Mouse (Mus musculus) cerebellum, adult 2 months (tissue): ENCODE data around the gene Dmrta1.

Experiments used
- CTCF ChIP-seq: fragments of 200-500 bp; IDR thresholded peaks from 2 replicates; pipeline ENCODE4 v1.5.1; 2011; ENCODE audit warnings: low read depth, mild to moderate bottlenecking, control low read depth, low read length, moderate library complexity, borderline replicate concordance; ENCODE audit not compliant: insufficient read depth
- POLR2A ChIP-seq: fragments of 200-500 bp; IDR thresholded peaks from 2 replicates; pipeline ENCODE4 v1.6.1; 2011; ENCODE audit warnings: low read length, control low read depth, borderline replicate concordance; ENCODE audit not compliant: insufficient read depth

GRCm38 (mm10) chr4:89631560-89631959 lies 47.7 kb upstream of the Dmrta1 start:
- TF ChIP-seq CTCF: no peak
- TF ChIP-seq POLR2A: no peak
